Mouse (Mus musculus): ENCODE measurements around the gene Col23a1. TPM values are rescaled to one million over a fixed set of nuclear protein-coding genes. Genes with fewer than 3 reads are reported as not detected.

Gene Col23a1
- polyA plus RNA-seq, 1 experiment from 2014 or later: 5.4 TPM

- Histone ChIP-seq H3K4me3 (replicated peaks; ENCODE audit: low read depth, low read length) (no peak overlapping the region), H3K36me3 (ENCODE audit: control insufficient read depth, insufficient read depth, low read length) (peaks cover 57% of the 10 kb centered on the region), H3K4me2 (ENCODE audit: low read length) (no peak overlapping the region), H3K27ac (replicated peaks; ENCODE audit: low read depth, low read length) (no peak overlapping the region), H3K9me3 (ENCODE audit: control insufficient read depth, low read length) (no peaks in the 10 kb centered on the region), H3K9ac (replicated peaks; ENCODE audit: low read length) (no peak overlapping the region), H3K4me1 (ENCODE audit: control insufficient read depth, insufficient read depth, low read length) (peaks cover 16% of the 10 kb centered on the region), H3K27me3 (ENCODE audit: control insufficient read depth, insufficient read depth, low read length) (no peaks in the 10 kb centered on the region)
- no peak for DNase-seq
- ATAC-seq (ENCODE audit: low FRiP score, low TSS enrichment): no peak
- 96% methylated on average over 13 of the region's 13 CpGs for whole genome bisulfite sequencing
Observed at GRCm38 (mm10) chr11:51586411-51586810, 296.7 kb downstream of the Col23a1 start.

GRCm38 (mm10) chr11:51587059-51587458 lies 297.3 kb downstream of the Col23a1 start:
- no peak overlapping the region for H3K27ac ChIP-seq (replicated peaks; ENCODE audit: low read depth, low read length)
- 97% methylated on average over 1 of the region's 1 CpGs for WGBS

GRCm38 (mm10) chr11:51588833-51589232 lies 299.1 kb downstream of the Col23a1 start:
- no peak overlapping the region for H3K4me2 ChIP-seq (ENCODE audit: low read length)
- 96% methylated on average over 3 of the region's 3 CpGs for WGBS

More at GRCm38 (mm10) chr11:51587059-51587458, 297.3 kb downstream of the Col23a1 start:
- H3K27me3 ChIP-seq (ENCODE audit: control insufficient read depth, insufficient read depth, low read length): no peaks in the 10 kb centered on the region
- DNase-seq (no peak), ATAC-seq (ENCODE audit: low FRiP score, low TSS enrichment) (no peak)
- peaks cover 63% of the 10 kb centered on the region for H3K36me3 ChIP-seq (ENCODE audit: control insufficient read depth, insufficient read depth, low read length)
- no peak overlapping the region for H3K9ac ChIP-seq (replicated peaks; ENCODE audit: low read length)
- no peak overlapping the region for H3K4me2 ChIP-seq (ENCODE audit: low read length)
- H3K4me1 ChIP-seq (ENCODE audit: control insufficient read depth, insufficient read depth, low read length): peaks cover 16% of the 10 kb centered on the region
- H3K9me3 ChIP-seq (ENCODE audit: control insufficient read depth, low read length): no peaks in the 10 kb centered on the region
- no peak overlapping the region for H3K4me3 ChIP-seq (replicated peaks; ENCODE audit: low read depth, low read length)

GRCm38 (mm10) chr11:51590002-51590401 lies 300.3 kb downstream of the Col23a1 start:
- Histone ChIP-seq H3K27me3 (ENCODE audit: control insufficient read depth, insufficient read depth, low read length) (no peaks in the 10 kb centered on the region), H3K4me3 (replicated peaks; ENCODE audit: low read depth, low read length) (no peak overlapping the region), H3K4me2 (ENCODE audit: low read length) (no peak overlapping the region), H3K9me3 (ENCODE audit: control insufficient read depth, low read length) (no peaks in the 10 kb centered on the region), H3K9ac (replicated peaks; ENCODE audit: low read length) (no peak overlapping the region), H3K27ac (replicated peaks; ENCODE audit: low read depth, low read length) (no peak overlapping the region), H3K4me1 (ENCODE audit: control insufficient read depth, insufficient read depth, low read length) (0 out of 2 replicates have a peak, but pooled peaks cover 4% of the 10 kb centered on the region), H3K36me3 (ENCODE audit: control insufficient read depth, insufficient read depth, low read length) (peaks cover 90% of the 10 kb centered on the region)
- ATAC-seq (ENCODE audit: low FRiP score, low TSS enrichment) (no peak), DNase-seq (no peak)

More at GRCm38 (mm10) chr11:51588833-51589232, 299.1 kb downstream of the Col23a1 start:
- H3K9me3 ChIP-seq (ENCODE audit: control insufficient read depth, low read length): no peaks in the 10 kb centered on the region
- peaks cover 11% of the 10 kb centered on the region for H3K4me1 ChIP-seq (ENCODE audit: control insufficient read depth, insufficient read depth, low read length)
- no peaks in the 10 kb centered on the region for H3K27me3 ChIP-seq (ENCODE audit: control insufficient read depth, insufficient read depth, low read length)
- H3K9ac ChIP-seq (replicated peaks; ENCODE audit: low read length): no peak overlapping the region
- DNase-seq (no peak), ATAC-seq (ENCODE audit: low FRiP score, low TSS enrichment) (no peak)
- no peak overlapping the region for H3K4me3 ChIP-seq (replicated peaks; ENCODE audit: low read depth, low read length)
- H3K27ac ChIP-seq (replicated peaks; ENCODE audit: low read depth, low read length): no peak overlapping the region
- peaks cover 81% of the 10 kb centered on the region for H3K36me3 ChIP-seq (ENCODE audit: control insufficient read depth, insufficient read depth, low read length)

- H3K9ac ChIP-seq (replicated peaks; ENCODE audit: low read length): no peak overlapping the region
- no peak overlapping the region for H3K4me2 ChIP-seq (ENCODE audit: low read length)
- H3K9me3 ChIP-seq (ENCODE audit: control insufficient read depth, low read length): no peaks in the 10 kb centered on the region
- H3K27ac ChIP-seq (replicated peaks; ENCODE audit: low read depth, low read length): no peak overlapping the region
- no peak for DNase-seq
- no peak for ATAC-seq (ENCODE audit: low FRiP score, low TSS enrichment)
- H3K36me3 ChIP-seq (ENCODE audit: control insufficient read depth, insufficient read depth, low read length): peaks cover 96% of the 10 kb centered on the region
- H3K27me3 ChIP-seq (ENCODE audit: control insufficient read depth, insufficient read depth, low read length): no peaks in the 10 kb centered on the region
- 84% methylated on average over 7 of the region's 7 CpGs for WGBS
- no peak overlapping the region for H3K4me3 ChIP-seq (replicated peaks; ENCODE audit: low read depth, low read length)
- no peaks in the 10 kb centered on the region for H3K4me1 ChIP-seq (ENCODE audit: control insufficient read depth, insufficient read depth, low read length)
Observed at GRCm38 (mm10) chr11:51591168-51591567, 301.4 kb downstream of the Col23a1 start.

- H3K9me3 ChIP-seq (ENCODE audit: control insufficient read depth, low read length): no peaks in the 10 kb centered on the region
- H3K36me3 ChIP-seq (ENCODE audit: control insufficient read depth, insufficient read depth, low read length): peaks cover 96% of the 10 kb centered on the region
- no peak overlapping the region for H3K4me3 ChIP-seq (replicated peaks; ENCODE audit: low read depth, low read length)
- H3K4me1 ChIP-seq (ENCODE audit: control insufficient read depth, insufficient read depth, low read length): no peaks in the 10 kb centered on the region
- H3K27me3 ChIP-seq (ENCODE audit: control insufficient read depth, insufficient read depth, low read length): no peaks in the 10 kb centered on the region
- H3K27ac ChIP-seq (replicated peaks; ENCODE audit: low read depth, low read length): no peak overlapping the region
- WGBS: 92% methylated on average over 7 of the region's 7 CpGs
- no peak overlapping the region for H3K4me2 ChIP-seq (ENCODE audit: low read length)
- no peak overlapping the region for H3K9ac ChIP-seq (replicated peaks; ENCODE audit: low read length)
- DNase-seq (no peak), ATAC-seq (ENCODE audit: low FRiP score, low TSS enrichment) (no peak)
Observed at GRCm38 (mm10) chr11:51591915-51592314, 302.2 kb downstream of the Col23a1 start.

- no peak overlapping the region for H3K4me3 ChIP-seq (replicated peaks; ENCODE audit: low read depth, low read length)
- H3K9me3 ChIP-seq (ENCODE audit: control insufficient read depth, low read length): no peaks in the 10 kb centered on the region
- WGBS: 98% methylated on average over 4 of the region's 4 CpGs
- H3K9ac ChIP-seq (replicated peaks; ENCODE audit: low read length): no peak overlapping the region
- no peak overlapping the region for H3K4me2 ChIP-seq (ENCODE audit: low read length)
- ATAC-seq (ENCODE audit: low FRiP score, low TSS enrichment): no peak
- H3K4me1 ChIP-seq (ENCODE audit: control insufficient read depth, insufficient read depth, low read length): no peaks in the 10 kb centered on the region
- no peaks in the 10 kb centered on the region for H3K27me3 ChIP-seq (ENCODE audit: control insufficient read depth, insufficient read depth, low read length)
- peaks cover 96% of the 10 kb centered on the region for H3K36me3 ChIP-seq (ENCODE audit: control insufficient read depth, insufficient read depth, low read length)
- H3K27ac ChIP-seq (replicated peaks; ENCODE audit: low read depth, low read length): no peak overlapping the region
- no peak for DNase-seq
Observed at GRCm38 (mm10) chr11:51593368-51593767, 303.6 kb downstream of the Col23a1 start.

- no peak overlapping the region for H3K9ac ChIP-seq (replicated peaks; ENCODE audit: low read length)
- no peaks in the 10 kb centered on the region for H3K9me3 ChIP-seq (ENCODE audit: control insufficient read depth, low read length)
- no peak overlapping the region for H3K4me2 ChIP-seq (ENCODE audit: low read length)
- WGBS: 93% methylated on average over 6 of the region's 6 CpGs
- no peak overlapping the region for H3K4me3 ChIP-seq (replicated peaks; ENCODE audit: low read depth, low read length)
- H3K36me3 ChIP-seq (ENCODE audit: control insufficient read depth, insufficient read depth, low read length): peaks cover 96% of the 10 kb centered on the region
- DNase-seq: no peak
- ATAC-seq (ENCODE audit: low FRiP score, low TSS enrichment): no peak
- H3K4me1 ChIP-seq (ENCODE audit: control insufficient read depth, insufficient read depth, low read length): no peaks in the 10 kb centered on the region
- no peak overlapping the region for H3K27ac ChIP-seq (replicated peaks; ENCODE audit: low read depth, low read length)
- H3K27me3 ChIP-seq (ENCODE audit: control insufficient read depth, insufficient read depth, low read length): no peaks in the 10 kb centered on the region
Observed at GRCm38 (mm10) chr11:51593849-51594248, 304.1 kb downstream of the Col23a1 start.

GRCm38 (mm10) chr11:51594715-51595350 lies 305.1 kb downstream of the Col23a1 start:
- H3K27ac ChIP-seq (replicated peaks; ENCODE audit: low read depth, low read length): no peak overlapping the region
- no peaks in the 10 kb centered on the region for H3K4me1 ChIP-seq (ENCODE audit: control insufficient read depth, insufficient read depth, low read length)
- 79% methylated on average over 3 of the region's 3 CpGs for WGBS
- no peaks in the 10 kb centered on the region for H3K9me3 ChIP-seq (ENCODE audit: control insufficient read depth, low read length)
- H3K9ac ChIP-seq (replicated peaks; ENCODE audit: low read length): no peak overlapping the region
- no peak overlapping the region for H3K4me3 ChIP-seq (replicated peaks; ENCODE audit: low read depth, low read length)
- ATAC-seq (ENCODE audit: low FRiP score, low TSS enrichment): no peak
- DNase-seq: no peak
- peaks cover 96% of the 10 kb centered on the region for H3K36me3 ChIP-seq (ENCODE audit: control insufficient read depth, insufficient read depth, low read length)
- no peak overlapping the region for H3K4me2 ChIP-seq (ENCODE audit: low read length)
- H3K27me3 ChIP-seq (ENCODE audit: control insufficient read depth, insufficient read depth, low read length): no peaks in the 10 kb centered on the region

All from midbrain, embryonic 14.5 days (tissue).